Mouse (Mus musculus) T-helper 2 cell (primary cell): Measurements from ENCODE around the gene Coro1c.

ENCODE experiments used
- in situ Hi-C: fragments of 300-600 bp; cut with MboI, MseI; formaldehyde crosslinking; loops from one replicate; pipeline ENCODE4 v1.15.1; 2025; ENCODE audit warnings: high pct_unique_total_duplicates

Coro1c gene

GRCm38 (mm10) chr5:113800280-113800679 is 108.3 kb downstream of the Coro1c start, which contains the start of gene Tmem119:
Gene Tmem119, minus strand, starts transcription at chr5:113800516.
- in situ Hi-C loops, result no loop called here

- in situ Hi-C loops, result no loop called here
These were observed 108.9 kb downstream of the Coro1c start for GRCm38 (mm10) chr5:113799691-113800090.

GRCm38 (mm10) chr5:113798525-113798924 is 110.0 kb downstream of the Coro1c start:
- in situ Hi-C loops, result no loop called here

GRCm38 (mm10) chr5:113797149-113797882 is 111.2 kb downstream of the Coro1c start:
- in situ Hi-C loops, result no loop called here

- in situ Hi-C loops, result no loop called here
These were observed 112.0 kb downstream of the Coro1c start for GRCm38 (mm10) chr5:113796401-113797148.
